Mouse (Mus musculus) frontal cortex, postnatal 14 days (tissue): ENCODE measurements around the gene N6amt1.

Source experiments
- DNase-seq, 2 experiments: peaks; one replicate each; pipeline ENCODE4 v3.0.0; 2022; ENCODE audit warnings: low spot score in 2 of 2

Gene N6amt1

GRCm38 (mm10) chr16:87384366-87384765 lies 30.4 kb downstream of the N6amt1 start:
- no peak for DNase-seq

GRCm38 (mm10) chr16:87387444-87387977 lies 33.5 kb downstream of the N6amt1 start:
- no peak for DNase-seq

GRCm38 (mm10) chr16:87393813-87394548 lies 40.0 kb downstream of the N6amt1 start:
- DNase-seq = peak; percentile 13 to 53

GRCm38 (mm10) chr16:87405001-87405400 lies 51.0 kb downstream of the N6amt1 start:
- DNase-seq = no peak
